Mouse (Mus musculus) spleen, adult 2 months (tissue): Measurements from ENCODE around the gene Fhit.

ENCODE experiments used
- CTCF ChIP-seq: fragments of 200-500 bp; IDR thresholded peaks from 2 replicates; pipeline ENCODE4 v1.5.1; 2011; ENCODE audit warnings: mild to moderate bottlenecking, inconsistent platforms; ENCODE audit not compliant: insufficient read depth, insufficient read length, insufficient replicate concordance; ENCODE audit errors: extremely low read depth
- POLR2A ChIP-seq: fragments of 200-500 bp; IDR thresholded peaks from 2 replicates; pipeline ENCODE4 v1.6.1; 2011; ENCODE audit warnings: low read depth, low read length, inconsistent platforms

GRCm38 (mm10) chr14:9644216-9645166, 1517.3 kb downstream of the Fhit start:
- TF ChIP-seq CTCF = no peak
- no peak for TF ChIP-seq POLR2A
